Mouse (Mus musculus): ENCODE measurements around the gene Polr2c. TPM values are rescaled to one million over a fixed set of nuclear protein-coding genes. Genes with fewer than 3 reads are reported as not detected.
"Not testable (repeated sequence)": the region's sequence is repeated elsewhere in the genome, so short reads cannot be mapped to it uniquely, and the experiment has no call there.

Gene Polr2c
- polyA plus RNA-seq, 1 experiment from 2014 or later = 112 TPM

DNA sequence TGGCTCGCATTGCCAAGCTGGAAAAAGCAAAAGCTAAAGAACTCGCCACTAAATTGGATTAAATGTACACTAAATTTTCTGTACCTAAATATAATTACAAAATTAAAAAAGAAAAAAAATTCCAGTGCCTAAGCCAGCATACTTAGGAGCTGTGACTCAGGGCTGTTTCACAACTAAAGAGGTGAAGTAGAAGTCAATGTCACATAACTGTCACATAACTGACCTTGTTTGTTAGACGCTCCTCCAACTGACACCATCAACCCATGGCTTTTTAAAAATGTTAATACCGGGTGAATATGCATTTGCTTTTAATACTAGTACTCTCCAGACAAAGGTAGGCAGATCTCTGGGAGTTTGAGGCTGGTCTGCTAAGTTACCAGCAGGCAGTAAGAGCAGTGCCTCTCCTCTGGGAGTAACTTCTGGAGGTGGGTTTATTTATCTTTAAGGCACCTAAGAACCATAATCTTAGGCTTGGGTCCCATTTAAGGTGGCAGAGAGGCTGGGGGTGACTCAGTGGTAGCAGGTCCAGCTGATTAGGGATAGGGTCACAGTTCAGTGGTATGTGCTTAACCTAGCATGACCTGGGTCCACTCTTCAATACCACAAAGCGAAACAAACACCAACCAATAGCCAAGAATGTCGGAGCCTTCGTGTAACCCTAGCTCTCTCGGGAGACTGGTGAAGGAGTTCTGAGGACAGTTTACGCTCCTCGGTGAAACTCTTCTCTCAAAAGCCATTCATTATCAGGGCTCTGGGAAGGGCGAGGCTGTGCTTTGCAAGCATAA is 20.6 kb upstream of the Polr2c start:
- no peak overlapping the region for H3K27ac ChIP-seq (ENCODE audit: low read length)
- no peaks in the 10 kb centered on the region for H3K27me3 ChIP-seq (ENCODE audit: control insufficient read depth, insufficient read depth, low read depth, low read length)
- peaks cover 12% of the 10 kb centered on the region for H3K4me1 ChIP-seq (ENCODE audit: control insufficient read depth, insufficient read depth, low read length)
- no peak overlapping the region for H3K9ac ChIP-seq (ENCODE audit: low read depth, low read length)
- H3K9me3 ChIP-seq (replicated peaks; ENCODE audit: control insufficient read depth, low read length, poor library complexity, severe bottlenecking) = no peaks in the 10 kb centered on the region
- no peak for ATAC-seq
- peak overlapping the region; percentile 94 for H3K4me2 ChIP-seq (ENCODE audit: low read length)
- peak overlapping the region; percentile 94; the same call in 1 of the 2 replicates for H3K4me3 ChIP-seq (ENCODE audit: low read depth, low read length)
- H3K36me3 ChIP-seq (ENCODE audit: control insufficient read depth, insufficient read depth, low read length) = peaks cover 2% of the 10 kb centered on the region
- 78% methylated on average over 11 of the region's 11 CpGs for WGBS

DNA sequence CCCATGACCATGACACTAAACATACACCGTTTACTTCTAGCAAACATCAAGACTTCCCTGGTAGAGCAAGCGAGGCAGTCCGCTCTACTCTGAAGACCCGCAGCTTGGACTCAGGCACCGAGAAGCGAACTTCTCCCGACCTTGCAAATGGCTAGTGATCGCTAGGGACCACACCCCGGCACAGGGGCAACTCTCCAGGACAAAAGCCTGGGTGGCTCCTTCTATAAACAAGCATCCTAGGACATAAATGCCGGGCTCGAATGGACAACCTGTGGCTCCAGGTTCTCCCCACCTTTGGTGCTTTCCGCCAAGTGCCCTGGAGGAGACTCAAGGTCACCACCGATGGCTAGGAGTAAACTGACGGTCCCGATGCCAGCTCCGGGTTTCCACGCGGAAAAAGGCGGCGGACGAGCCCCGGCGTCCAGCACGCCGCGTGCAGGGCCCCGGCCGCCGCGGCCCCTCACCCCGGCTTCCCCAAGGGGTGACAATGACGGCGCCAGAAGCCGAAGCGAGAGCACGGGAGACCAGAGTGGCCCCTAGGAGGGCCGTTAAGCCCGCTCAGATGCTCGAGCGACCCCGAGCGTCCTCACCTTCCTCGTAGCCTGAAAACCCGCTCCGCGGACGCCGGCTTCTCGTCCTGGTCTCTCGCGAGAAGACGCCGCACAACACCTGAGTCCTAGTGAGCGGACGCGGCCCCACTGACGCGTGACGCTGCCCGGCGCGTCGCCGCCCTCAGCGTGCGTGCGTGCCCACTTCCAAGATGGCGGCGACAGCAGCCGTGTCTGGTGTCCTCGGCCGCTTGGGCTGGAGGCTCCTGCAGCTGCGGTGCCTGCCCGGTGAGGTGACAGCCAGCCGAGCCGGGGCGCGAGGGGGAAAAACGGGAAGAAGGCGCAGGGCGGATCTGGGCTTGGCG is 19.3 kb upstream of the Polr2c start, which contains the start of the genes Coq9 and Ciapin1:
Gene Coq9, plus strand, starts transcription at position 660 of the 913 bp plus-strand sequence.
Gene Ciapin1, minus strand, starts transcription at position 697 of the 913 bp plus-strand sequence.
- H3K4me1 ChIP-seq (ENCODE audit: control insufficient read depth, insufficient read depth, low read length) = peaks cover 12% of the 10 kb centered on the region
- H3K27ac ChIP-seq (ENCODE audit: low read length) = peak within 1 kb of the TSS; percentile 95
- peak within 1 kb of the TSS; percentile 94 for H3K4me2 ChIP-seq (ENCODE audit: low read length)
- peak within 1 kb of the TSS; percentile 94 for H3K4me3 ChIP-seq (ENCODE audit: low read depth, low read length)
- H3K9ac ChIP-seq (ENCODE audit: low read depth, low read length) = peak within 1 kb of the TSS; percentile 97
- WGBS = under 1% methylated on average over 82 of the region's 82 CpGs
- H3K36me3 ChIP-seq (ENCODE audit: control insufficient read depth, insufficient read depth, low read length) = no peaks in the 10 kb centered on the region
- H3K9me3 ChIP-seq (replicated peaks; ENCODE audit: control insufficient read depth, low read length, poor library complexity, severe bottlenecking) = no peaks in the 10 kb centered on the region
- H3K27me3 ChIP-seq (ENCODE audit: control insufficient read depth, insufficient read depth, low read depth, low read length) = no peaks in the 10 kb centered on the region
- ATAC-seq = peak; percentile 98

- H3K4me3 ChIP-seq (ENCODE audit: low read depth, low read length) = peak overlapping the region; percentile 94
- under 1% methylated on average over 24 of the region's 24 CpGs for WGBS
- peak overlapping the region; percentile 93 for H3K9ac ChIP-seq (ENCODE audit: low read depth, low read length)
- peak overlapping the region; percentile 95 for H3K27ac ChIP-seq (ENCODE audit: low read length)
- H3K4me2 ChIP-seq (ENCODE audit: low read length) = peak overlapping the region; percentile 66
- no peaks in the 10 kb centered on the region for H3K27me3 ChIP-seq (ENCODE audit: control insufficient read depth, insufficient read depth, low read depth, low read length)
- H3K4me1 ChIP-seq (ENCODE audit: control insufficient read depth, insufficient read depth, low read length) = peaks cover 12% of the 10 kb centered on the region
- H3K9me3 ChIP-seq (replicated peaks; ENCODE audit: control insufficient read depth, low read length, poor library complexity, severe bottlenecking) = no peaks in the 10 kb centered on the region
- peak; percentile 73 for ATAC-seq
- no peaks in the 10 kb centered on the region for H3K36me3 ChIP-seq (ENCODE audit: control insufficient read depth, insufficient read depth, low read length)
These were observed 18.6 kb upstream of the Polr2c start for GRCm38 (mm10) chr8:94838600-94838999.

- Histone ChIP-seq H3K4me3 (ENCODE audit: low read depth, low read length) (no peak overlapping the region), H3K9ac (ENCODE audit: low read depth, low read length) (no peak overlapping the region), H3K27ac (ENCODE audit: low read length) (no peak overlapping the region), H3K27me3 (ENCODE audit: control insufficient read depth, insufficient read depth, low read depth, low read length) (no peaks in the 10 kb centered on the region), H3K36me3 (ENCODE audit: control insufficient read depth, insufficient read depth, low read length) (0 out of 2 replicates have a peak, but pooled peaks cover 3% of the 10 kb centered on the region), H3K4me2 (ENCODE audit: low read length) (no peak overlapping the region), H3K9me3 (replicated peaks; ENCODE audit: control insufficient read depth, low read length, poor library complexity, severe bottlenecking) (no peaks in the 10 kb centered on the region), H3K4me1 (ENCODE audit: control insufficient read depth, insufficient read depth, low read length) (peaks cover 12% of the 10 kb centered on the region)
- 47% methylated on average over 2 of the region's 2 CpGs for WGBS
- no peak for ATAC-seq
These were observed 16.1 kb upstream of the Polr2c start for GRCm38 (mm10) chr8:94841183-94841582.

- no peaks in the 10 kb centered on the region for H3K9me3 ChIP-seq (replicated peaks; ENCODE audit: control insufficient read depth, low read length, poor library complexity, severe bottlenecking)
- H3K27me3 ChIP-seq (ENCODE audit: control insufficient read depth, insufficient read depth, low read depth, low read length) = no peaks in the 10 kb centered on the region
- no peak overlapping the region for H3K4me3 ChIP-seq (ENCODE audit: low read depth, low read length)
- H3K36me3 ChIP-seq (ENCODE audit: control insufficient read depth, insufficient read depth, low read length) = peaks cover 33% of the 10 kb centered on the region
- H3K4me2 ChIP-seq (ENCODE audit: low read length) = no peak overlapping the region
- H3K27ac ChIP-seq (ENCODE audit: low read length) = no peak overlapping the region
- H3K4me1 ChIP-seq (ENCODE audit: control insufficient read depth, insufficient read depth, low read length) = no peaks in the 10 kb centered on the region
- no peak overlapping the region for H3K9ac ChIP-seq (ENCODE audit: low read depth, low read length)
- no peak for ATAC-seq
- 97% methylated on average over 5 of the region's 5 CpGs for WGBS
These were observed 7.2 kb upstream of the Polr2c start for GRCm38 (mm10) chr8:94850049-94850448.

GRCm38 (mm10) chr8:94854761-94855160 is 2.5 kb upstream of the Polr2c start:
- H3K9ac ChIP-seq (ENCODE audit: low read depth, low read length); H3K4me3 ChIP-seq (ENCODE audit: low read depth, low read length); H3K9me3 ChIP-seq (replicated peaks; ENCODE audit: control insufficient read depth, low read length, poor library complexity, severe bottlenecking); H3K27ac ChIP-seq (ENCODE audit: low read length); H3K4me2 ChIP-seq (ENCODE audit: low read length); H3K27me3 ChIP-seq (ENCODE audit: control insufficient read depth, insufficient read depth, low read depth, low read length); ATAC-seq: not testable (repeated sequence)
- 90% methylated on average over 11 of the region's 11 CpGs for WGBS
- H3K36me3 ChIP-seq (ENCODE audit: control insufficient read depth, insufficient read depth, low read length) = peaks cover 28% of the 10 kb centered on the region
- H3K4me1 ChIP-seq (ENCODE audit: control insufficient read depth, insufficient read depth, low read length) = peaks cover 17% of the 10 kb centered on the region

GRCm38 (mm10) chr8:94857011-94857345 is 272 bp upstream of the Polr2c start:
- WGBS = 30% methylated on average over 5 of the region's 5 CpGs

DNA sequence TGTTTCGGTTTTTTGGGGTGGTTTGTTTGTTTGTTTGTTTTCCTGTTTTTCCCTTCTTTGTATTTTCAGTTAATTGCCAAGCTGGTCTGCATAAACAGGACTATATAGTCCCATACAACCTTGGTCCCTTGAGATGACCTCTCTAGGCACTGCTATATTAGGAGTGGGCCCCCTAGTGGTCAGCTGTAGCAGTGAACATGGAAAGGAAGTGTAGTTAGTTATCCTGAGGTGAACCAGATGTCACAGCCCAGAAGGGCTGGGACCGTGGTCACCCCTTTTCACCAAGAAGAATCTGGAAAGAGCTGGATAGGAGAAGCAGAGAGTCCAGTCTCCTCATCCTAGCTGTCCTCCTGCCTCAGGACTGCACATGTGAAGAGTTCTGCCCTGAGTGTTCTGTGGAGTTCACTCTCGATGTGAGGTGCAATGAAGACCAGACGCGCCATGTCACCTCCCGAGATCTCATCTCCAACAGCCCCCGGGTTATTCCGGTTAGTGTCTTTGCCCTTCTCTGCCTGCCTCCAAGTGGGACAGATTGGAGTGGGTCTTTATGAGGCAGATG is 4.2 kb downstream of the Polr2c start:
- Histone ChIP-seq H3K4me2 (ENCODE audit: low read length) (no peak overlapping the region), H3K4me3 (ENCODE audit: low read depth, low read length) (no peak overlapping the region), H3K36me3 (ENCODE audit: control insufficient read depth, insufficient read depth, low read length) (peaks cover 29% of the 10 kb centered on the region), H3K9me3 (replicated peaks; ENCODE audit: control insufficient read depth, low read length, poor library complexity, severe bottlenecking) (no peaks in the 10 kb centered on the region), H3K27me3 (ENCODE audit: control insufficient read depth, insufficient read depth, low read depth, low read length) (no peaks in the 10 kb centered on the region), H3K9ac (ENCODE audit: low read depth, low read length) (no peak overlapping the region), H3K27ac (ENCODE audit: low read length) (no peak overlapping the region), H3K4me1 (ENCODE audit: control insufficient read depth, insufficient read depth, low read length) (peaks cover 18% of the 10 kb centered on the region)
- ATAC-seq = no peak
- WGBS = 79% methylated on average over 8 of the region's 8 CpGs

More at GRCm38 (mm10) chr8:94857011-94857345, 272 bp upstream of the Polr2c start:
- Histone ChIP-seq H3K9me3 (replicated peaks; ENCODE audit: control insufficient read depth, low read length, poor library complexity, severe bottlenecking) (no peaks in the 10 kb centered on the region), H3K27me3 (ENCODE audit: control insufficient read depth, insufficient read depth, low read depth, low read length) (no peaks in the 10 kb centered on the region), H3K4me1 (ENCODE audit: control insufficient read depth, insufficient read depth, low read length) (peaks cover 18% of the 10 kb centered on the region), H3K4me2 (ENCODE audit: low read length) (0 out of 2 replicates have a peak overlapping the region, but pooled peaks have one; percentile 17), H3K36me3 (ENCODE audit: control insufficient read depth, insufficient read depth, low read length) (peaks cover 18% of the 10 kb centered on the region), H3K4me3 (ENCODE audit: low read depth, low read length) (no peak overlapping the region), H3K27ac (ENCODE audit: low read length) (no peak overlapping the region), H3K9ac (ENCODE audit: low read depth, low read length) (no peak overlapping the region; the same call in 1 of the 2 replicates)
- no peak; the same call in 1 of the 2 replicates for ATAC-seq
